Mouse (Mus musculus): ENCODE measurements around the gene Sat1.

GRCm38 (mm10) chrX:155201799-155202198, 14.4 kb downstream of the Sat1 start:
- no peak for TF ChIP-seq CTCF (IDR thresholded peaks at IDR 0.05; ENCODE audit: low read depth)
- TF ChIP-seq EP300 (optimal IDR thresholded peaks at IDR 0.05): no peak
